Mouse (Mus musculus) ES-E14 (cell line): ENCODE measurements around the gene Fpgs.

Experiments
- HCFC1 ChIP-seq: IDR thresholded peaks from 2 replicates; pipeline ENCODE4 v1.6.1; 2012; ENCODE audit warnings: low read length, inconsistent platforms, borderline replicate concordance; ENCODE audit not compliant: insufficient read depth
- ZNF384 ChIP-seq: IDR thresholded peaks from 2 replicates; pipeline ENCODE4 v1.6.1; 2012; ENCODE audit warnings: low read depth, low read length, inconsistent platforms

DNA sequence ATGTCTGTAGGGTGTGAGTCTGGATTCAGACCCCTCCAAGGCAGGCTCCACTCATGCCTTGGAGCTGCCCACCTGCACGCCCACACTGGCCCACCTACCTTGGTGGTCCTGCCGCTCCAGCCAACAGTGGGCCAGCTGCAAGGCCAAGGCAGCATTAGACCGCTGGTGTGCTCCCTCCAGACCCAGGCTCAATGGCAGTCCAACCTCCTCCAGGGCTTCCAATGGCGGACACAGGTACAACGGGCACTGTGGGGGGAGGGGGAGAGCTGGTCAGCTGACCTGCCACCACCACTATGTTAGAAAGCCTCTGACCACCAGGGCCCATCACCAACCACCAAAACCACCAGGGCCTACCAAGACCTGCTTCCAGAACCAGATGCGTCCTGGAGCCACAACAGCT is 17.3 kb downstream of the Fpgs start:
- no peak for TF ChIP-seq ZNF384
- TF ChIP-seq HCFC1 = no peak
